Mouse (Mus musculus) gastrocnemius, postnatal 4 days (tissue): ENCODE data around the gene Ovca2. TPM values are rescaled to one million over a fixed set of nuclear protein-coding genes. Genes with fewer than 3 reads are reported as not detected.
"Not testable (repeated sequence)": the region's sequence is repeated elsewhere in the genome, so short reads cannot be mapped to it uniquely, and the experiment has no call there.

Experiments
- DNase-seq, 2 experiments: peaks; one replicate each; pipeline ENCODE4 v3.0.0; 2021 to 2022; ENCODE audit warnings: low spot score in 2 of 2, mixed read lengths in 2 of 2
- total RNA-seq, 2 experiments: library from RNA; stranded (reverse); gene quantifications; 2 replicates each; pipeline ENCODE4 v1.2.3; 2021

The Ovca2 gene
- total RNA-seq, 2 experiments from 2014 or later: 6.6 to 6.8 TPM

DNA sequence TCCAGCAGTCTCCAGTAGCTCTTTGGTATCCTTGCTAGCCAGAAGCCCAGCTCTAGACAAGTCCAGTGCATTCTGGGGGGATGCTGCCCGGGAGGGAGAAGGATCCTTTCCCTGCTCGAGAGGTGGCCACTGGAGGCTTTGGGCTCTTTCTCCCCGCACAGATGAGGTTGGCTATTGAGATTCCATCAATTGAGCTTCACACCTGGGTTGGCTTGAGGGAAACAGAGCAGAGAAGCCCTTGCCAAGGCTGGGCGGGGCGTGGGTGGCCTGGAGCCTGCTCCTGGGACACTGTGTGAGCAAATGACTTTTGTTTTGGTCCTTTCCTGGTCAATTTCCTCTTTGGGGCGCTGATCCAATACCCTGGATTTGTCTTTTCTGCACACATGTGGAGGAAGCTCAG lies 17.5 kb upstream of the Ovca2 start:
- DNase-seq: no peak

DNA sequence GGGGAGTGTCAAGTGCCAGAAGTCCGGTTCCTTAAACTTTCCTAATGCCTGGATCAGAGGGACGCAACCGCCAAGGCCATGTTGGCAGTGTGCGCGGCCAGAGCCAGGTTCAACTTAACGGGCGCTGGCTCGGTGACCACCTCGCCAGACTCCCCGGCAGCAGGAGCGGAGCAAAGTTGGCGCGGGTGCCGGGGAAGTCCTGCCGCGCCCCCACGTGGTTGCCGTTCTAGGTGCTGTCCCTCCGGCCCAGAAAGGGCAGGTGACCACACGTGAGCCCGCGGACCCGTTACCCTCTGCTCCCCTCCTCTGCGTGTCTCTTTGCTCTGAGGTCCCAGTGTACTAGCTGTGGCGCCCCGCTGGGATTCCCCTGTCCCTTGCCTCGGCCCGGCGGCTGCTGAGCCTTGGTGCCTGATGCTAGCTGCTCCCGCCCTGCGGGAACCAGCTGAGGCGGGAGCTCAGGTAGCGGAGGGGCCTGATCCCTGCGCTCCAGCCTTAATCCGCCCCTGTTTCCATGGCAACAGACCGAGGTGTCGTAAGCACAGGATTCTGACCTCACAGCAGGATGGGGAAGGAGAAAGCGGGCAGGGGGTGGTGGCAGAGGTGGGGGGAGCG lies 16.3 kb upstream of the Ovca2 start:
- no peak for DNase-seq

DNA sequence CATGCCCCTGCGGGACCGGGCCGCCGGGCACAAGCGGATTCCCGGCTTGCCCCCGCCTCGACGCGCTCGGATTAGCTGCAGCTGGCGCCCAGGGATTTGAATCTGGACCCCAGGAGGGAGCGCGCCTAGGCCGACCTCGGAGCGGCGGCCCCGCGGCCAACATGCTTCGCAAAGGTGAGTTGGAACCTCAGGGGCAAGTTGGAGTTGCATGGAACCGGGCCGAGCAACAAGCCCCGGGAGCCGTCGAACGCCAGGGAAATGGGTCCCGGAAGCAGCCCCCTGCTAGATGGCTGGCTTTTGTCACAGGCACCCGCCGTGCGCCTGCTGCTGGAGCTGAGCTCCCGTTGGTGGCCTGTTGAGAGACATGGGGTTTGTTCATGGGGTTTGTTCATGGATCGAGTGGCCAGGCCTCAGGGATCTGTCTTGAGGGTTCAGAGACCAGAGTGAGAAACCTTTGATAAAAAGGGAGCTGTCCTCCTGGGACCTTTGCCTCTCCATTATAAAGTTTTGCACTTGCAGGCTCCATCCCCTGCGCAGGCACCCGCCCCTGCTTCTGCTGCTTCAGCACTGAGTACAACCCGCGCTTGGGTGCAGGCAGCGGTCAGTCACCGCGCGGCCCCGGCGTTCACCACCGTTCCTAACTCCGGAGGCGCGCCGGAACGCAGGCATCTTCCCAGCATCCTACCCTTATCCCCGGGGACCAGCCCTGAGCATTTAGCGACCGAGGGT lies 15.7 kb upstream of the Ovca2 start:
- DNase-seq: peak in 1 of 2 experiments; percentile 33

DNA sequence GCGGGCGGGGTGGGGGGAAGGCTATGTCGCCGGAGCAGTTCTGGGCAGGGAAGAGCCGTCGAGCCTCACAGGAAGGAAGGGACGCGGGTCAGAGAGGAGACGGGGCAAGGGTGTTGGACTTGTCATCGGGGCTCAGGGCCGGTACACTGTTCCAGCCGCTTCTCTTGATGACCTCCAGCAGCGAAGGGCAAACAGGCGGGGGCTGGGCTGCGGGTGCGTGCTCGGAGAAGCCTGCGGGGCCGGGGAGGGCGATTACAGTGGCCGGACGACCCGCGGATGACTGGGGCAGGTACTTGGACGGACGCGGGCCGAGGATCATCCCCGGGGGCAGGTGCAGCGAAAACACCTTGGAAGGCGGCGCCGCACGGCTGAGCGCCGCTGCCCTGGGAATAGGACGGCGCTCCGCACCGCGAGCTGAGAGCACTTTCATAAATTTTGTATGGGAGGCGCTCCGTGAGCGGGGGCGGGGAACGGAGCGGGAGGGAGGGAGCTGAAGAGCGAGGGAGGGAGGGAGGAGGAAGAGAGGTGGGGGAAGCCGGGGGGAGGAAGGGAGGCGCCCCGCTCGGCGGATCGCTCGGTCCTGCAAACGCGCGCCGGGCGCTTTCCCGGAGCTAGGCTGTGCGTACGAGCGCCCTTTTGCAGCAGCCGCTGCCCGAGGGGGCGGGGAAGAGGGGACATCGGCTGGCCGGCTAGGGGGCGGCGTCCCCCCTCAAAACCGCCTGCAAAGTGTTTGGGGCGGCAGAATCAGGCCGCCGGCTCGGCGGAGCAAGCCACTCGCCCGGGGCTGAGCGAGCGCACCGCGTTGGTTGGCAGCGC lies 14.8 kb upstream of the Ovca2 start, which contains the start of gene Rtn4rl1:
TSS of gene Rtn4rl1 (plus strand) at position 528 of the 816 bp plus-strand sequence.
- peak; percentile 30 to 56 for DNase-seq

DNA sequence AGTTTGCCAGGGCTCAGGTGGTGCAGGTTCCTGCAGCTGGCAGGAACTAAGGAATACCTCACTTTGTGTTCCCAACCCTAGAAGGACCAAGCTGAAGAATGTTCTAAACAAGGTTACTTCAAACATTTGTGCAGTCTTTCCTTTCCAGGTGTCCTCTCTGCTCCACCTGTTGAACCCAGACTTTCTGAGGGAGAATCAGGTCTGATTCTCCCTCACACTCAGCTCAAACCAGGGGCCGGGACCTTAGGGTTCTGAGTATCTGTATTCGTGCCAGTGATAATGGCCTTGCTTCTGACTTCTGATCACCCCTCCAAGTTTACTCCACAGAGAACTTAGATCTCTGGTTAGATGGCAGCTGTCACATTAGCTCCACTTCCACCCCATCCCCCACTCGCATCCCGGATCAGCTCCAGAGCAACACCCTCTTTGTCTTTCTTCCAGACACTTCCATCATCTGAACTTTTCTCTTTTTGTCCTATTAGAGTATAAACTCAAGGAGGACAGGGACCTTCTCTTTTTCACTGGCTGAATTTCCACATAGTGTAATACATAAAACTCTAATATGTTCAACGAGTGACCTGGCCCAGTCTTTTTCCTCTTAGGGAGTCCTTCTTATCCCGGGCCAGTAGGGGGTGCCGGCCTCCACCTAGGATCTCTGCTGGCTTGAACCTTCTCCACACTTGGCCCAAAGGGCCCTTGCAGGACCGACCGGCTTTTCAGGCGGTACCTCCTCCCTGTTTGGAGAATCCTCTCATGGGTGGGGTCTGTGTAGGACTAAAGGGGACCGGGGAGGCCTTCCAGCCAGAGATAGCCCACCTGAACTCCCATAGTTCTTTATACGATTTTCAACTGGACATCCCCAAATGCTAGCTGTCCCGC lies 13.9 kb upstream of the Ovca2 start:
- peak; percentile 62 to 81 for DNase-seq

DNA sequence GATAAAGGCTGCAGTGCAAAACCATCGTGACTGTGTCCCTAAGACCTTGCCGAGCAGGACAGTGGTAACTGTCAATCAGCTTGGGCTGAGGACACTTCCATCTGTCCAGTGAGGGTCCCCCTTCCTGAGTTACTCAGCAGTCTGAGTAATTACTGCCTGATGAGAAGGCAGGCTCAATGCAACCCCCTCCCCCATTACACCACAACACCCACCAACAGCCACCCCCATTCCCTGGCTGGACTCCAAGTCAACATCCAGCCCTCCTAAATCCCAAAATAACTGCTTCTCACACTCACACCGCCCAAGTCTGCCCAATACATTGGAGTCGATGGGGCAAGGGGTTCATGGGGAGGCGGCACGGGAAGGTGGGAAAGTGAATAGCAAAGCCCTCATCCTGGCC lies 13.2 kb upstream of the Ovca2 start:
- DNase-seq: no peak

DNA sequence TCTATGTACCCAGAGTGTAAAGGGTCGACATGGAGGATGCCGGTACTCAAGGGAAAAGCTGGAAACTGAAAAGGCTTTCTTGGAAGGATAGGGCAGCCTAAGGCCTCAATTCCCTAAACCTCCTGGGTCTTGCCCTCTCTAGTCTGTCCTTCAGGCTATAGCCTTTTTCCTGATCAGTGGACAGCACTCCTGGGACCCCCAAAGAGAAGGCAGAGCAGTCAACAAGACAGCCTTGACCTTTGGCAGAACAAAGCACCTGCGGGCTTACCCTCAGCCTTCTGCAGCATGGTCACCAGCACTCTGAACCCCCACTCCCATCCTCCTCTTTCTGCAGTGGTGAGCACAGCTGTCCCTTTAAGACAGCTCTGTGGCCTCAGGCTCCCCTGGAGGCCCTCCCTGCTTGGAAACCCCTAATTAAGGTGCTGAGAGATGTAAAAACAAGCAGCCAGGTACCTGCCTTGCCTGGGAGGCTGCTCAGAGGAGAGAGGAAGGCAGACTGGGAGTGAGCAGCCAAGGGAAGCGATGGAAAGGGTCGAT lies 12.3 kb upstream of the Ovca2 start, which contains the start of gene Dph1:
TSS of gene Dph1 (minus strand) at position 337 of the 537 bp plus-strand sequence.
- no peak for DNase-seq

DNA sequence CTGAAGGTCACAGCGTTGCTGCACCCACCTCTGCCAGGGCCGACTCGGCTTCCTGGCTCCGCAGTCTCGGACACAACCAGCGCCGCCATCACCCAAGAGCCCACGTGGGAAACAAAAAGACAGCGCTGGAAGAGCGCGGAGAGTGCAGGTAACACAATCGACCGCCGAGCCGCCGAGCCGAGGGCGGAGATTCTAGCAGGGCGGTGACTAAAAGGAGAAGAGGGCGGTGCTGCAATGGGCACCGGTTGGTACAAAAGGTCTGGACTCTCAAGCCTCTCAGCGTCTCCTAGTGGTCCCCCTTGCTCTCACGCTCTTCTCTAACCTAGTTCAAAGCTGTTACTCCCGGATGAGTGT lies 11.7 kb upstream of the Ovca2 start:
- DNase-seq: peak; percentile 55 to 78

DNA sequence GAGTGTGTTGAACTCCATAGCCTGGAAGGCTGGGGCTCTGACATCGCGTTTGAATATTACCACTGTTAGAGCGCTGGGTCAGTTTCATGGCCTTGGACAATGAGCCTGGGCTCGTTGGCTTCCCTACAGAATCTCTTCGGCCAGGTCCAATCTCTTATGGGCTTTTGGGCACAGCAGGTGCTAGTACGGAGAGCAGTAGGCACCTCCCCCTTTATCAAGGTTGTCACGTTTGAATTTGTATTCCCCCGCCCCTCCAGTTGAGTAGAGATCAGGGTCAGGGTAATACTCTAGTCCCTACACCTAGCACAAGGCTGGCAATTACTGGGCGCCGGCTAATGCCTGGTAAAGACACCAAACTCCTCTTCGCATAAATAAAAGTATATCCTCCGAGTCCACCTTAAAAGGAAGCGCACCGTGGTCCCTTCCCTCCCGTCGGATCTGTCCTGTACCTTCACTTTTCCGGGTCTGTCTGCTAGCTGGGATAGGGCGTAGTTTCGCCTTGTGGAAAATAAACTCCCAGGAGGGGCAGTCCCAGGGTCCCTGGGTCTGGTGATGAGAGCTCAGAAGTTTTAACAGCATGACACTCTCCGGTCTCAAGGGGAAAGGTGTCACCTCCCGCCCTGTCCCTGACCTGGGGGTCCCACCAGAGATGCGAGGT lies 11.2 kb upstream of the Ovca2 start:
- DNase-seq: no peak

DNA sequence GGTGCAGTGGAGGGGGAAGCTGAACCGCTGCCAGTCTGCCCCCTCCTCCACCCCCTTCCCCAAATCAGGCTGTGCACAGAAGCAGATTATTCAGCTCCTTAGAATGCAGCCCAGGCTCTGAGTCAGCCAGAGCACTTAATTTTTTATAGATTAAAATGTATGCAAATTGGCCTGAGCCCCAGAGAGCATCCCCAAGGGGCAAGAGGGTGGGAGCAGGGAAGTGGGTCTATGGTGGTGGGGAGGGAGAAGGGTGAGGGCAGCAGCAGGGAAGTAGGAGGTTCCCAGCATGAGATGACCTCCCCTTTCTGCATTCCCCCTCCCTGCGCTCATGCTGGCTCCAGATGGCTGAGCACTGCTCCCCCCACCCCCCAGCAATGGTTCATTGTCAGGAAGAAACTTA lies 6.4 kb upstream of the Ovca2 start:
- DNase-seq: no peak

DNA sequence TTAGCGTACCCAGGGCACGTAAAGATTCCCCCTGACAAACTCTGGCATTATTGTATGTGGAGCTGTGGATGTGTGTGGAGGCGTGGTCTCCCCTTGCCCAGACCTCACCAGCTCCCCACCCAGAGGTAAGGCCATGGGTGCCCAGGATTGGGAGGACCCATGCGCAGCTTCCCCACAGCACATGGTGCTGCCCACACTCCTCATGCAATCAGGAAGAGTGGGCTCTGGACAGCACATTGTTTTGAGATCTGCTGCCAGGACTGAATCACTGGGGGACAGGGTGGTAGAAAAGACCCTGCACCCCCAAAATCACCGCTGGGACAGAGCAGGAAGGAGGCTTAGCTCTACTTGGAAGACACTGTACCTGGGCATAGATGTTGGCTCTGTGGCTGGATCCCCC lies 5.9 kb upstream of the Ovca2 start:
- no peak for DNase-seq

DNA sequence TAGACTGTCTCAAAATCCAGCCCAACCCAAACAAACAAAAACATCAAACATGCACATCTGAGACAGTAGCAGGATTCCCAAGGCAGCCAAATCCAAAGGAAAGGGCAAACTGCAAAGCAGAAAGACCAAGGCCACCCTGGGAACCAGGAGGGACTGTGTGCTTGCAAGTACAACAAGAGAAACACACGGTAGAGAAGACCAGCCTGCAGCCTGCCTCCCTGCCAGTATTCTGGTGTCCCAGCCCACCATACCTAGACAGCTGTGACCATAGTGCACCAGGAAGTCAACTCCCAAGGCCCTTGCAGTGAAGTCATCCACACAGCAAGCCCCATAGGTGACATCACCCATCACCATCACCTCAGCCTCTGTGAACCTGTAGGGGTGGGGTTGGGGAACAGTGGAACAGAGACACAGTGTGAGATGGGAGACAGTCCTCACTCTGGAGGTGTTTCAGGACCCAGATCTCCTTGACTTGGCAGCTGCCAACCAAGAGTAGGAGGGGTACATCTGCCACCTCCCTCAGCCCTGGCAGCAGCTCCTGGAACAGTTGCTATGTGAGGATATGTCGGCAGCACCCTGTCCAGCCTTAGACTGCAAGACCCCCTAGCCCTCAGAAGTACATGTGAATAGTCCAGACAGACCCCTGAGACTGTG lies 5.4 kb upstream of the Ovca2 start:
- no peak for DNase-seq

DNA sequence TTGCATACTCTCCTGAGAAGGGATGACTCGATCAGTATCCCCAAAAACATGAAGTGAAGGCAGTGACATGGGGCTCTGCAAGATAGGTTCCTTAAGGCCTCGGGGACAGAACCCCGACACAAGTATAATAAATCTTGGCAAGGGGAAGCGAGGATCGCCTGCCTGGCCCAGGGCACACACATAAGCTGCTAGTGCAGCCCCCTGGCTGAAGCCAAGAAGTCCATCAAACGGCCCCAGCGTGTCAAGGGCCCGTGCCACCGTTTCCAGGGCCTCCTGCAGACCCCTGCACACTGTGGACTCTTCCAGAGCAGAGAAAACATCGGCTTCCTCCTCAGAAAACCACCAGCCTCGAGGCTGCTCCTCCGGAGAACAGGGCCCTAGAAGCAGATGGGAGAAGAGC lies 624 bp downstream of the Ovca2 start:
- no peak for DNase-seq

DNA sequence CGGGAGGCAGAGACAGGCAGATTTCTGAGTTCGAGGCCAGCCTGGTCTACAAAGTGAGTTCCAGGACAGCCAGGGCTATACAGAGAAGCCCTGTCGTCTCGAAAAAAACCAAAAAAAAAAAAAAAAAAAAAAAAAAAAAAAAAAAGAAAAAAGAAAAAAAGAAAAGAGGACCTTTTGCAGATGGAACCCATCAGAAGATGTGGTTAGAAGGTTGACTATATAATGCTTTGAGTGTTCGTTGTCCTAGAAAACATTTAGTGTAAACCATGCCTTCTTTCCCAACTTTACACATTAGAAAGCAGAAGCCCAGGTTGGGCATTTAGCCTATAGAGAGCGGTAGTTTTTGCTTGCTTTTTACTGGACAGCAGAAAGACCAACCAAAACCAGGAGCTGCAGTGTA lies 4.1 kb downstream of the Ovca2 start:
- not testable (repeated sequence) for DNase-seq

DNA sequence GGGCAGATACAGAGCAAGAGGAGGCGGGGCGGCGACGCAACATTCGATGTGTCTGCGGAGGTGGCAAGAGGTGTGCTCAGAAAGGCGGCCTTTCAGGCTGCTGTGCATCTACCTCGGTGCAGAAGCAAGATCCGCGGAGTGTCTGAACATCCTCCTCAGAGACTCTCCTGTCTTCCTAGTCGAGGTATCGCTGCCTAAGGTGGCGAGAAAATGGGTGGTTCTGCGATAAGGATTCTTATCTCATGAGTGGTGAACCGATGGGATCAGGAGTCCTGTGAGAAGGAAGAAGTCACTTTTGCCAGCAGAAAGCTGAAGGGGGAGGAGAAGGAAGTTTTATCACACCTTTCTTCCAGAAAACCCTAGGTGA lies 4.9 kb downstream of the Ovca2 start:
- DNase-seq: peak in 1 of 2 experiments; percentile 9

DNA sequence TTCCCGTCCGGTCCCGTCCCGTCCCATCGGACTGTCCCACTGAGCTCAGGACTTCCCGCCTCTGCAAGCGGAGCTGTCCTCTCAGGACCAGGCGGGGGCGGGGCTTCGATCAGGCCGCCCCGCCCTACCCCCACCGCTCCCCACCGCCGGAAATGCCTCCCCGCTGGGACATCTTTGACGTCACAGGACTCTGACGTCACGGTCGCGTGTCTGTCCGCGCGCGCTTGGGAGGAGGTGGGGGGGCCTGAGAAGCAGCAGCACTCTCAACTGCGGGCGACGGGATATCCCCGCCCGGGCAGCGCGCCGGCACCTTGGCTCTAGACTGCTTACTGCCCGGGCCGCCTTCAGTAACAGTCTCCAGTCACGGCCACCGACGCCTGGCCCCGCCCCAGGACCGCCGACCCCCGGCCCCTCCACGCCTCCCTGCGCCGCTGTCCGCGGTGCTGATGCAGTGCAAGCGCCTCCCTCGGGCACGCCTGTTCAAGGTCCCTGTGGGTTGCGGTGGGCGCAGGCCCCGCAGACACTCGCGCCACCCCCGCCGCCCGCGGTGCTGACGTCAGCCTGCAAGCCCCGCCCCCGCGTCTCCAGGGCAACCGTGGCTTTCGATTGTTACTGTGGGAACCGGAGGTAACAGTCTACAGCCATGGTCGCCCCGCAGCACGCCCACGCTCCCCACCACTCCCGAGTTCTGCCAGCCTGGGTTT lies 5.4 kb downstream of the Ovca2 start:
- DNase-seq: peak; percentile 52 to 73

DNA sequence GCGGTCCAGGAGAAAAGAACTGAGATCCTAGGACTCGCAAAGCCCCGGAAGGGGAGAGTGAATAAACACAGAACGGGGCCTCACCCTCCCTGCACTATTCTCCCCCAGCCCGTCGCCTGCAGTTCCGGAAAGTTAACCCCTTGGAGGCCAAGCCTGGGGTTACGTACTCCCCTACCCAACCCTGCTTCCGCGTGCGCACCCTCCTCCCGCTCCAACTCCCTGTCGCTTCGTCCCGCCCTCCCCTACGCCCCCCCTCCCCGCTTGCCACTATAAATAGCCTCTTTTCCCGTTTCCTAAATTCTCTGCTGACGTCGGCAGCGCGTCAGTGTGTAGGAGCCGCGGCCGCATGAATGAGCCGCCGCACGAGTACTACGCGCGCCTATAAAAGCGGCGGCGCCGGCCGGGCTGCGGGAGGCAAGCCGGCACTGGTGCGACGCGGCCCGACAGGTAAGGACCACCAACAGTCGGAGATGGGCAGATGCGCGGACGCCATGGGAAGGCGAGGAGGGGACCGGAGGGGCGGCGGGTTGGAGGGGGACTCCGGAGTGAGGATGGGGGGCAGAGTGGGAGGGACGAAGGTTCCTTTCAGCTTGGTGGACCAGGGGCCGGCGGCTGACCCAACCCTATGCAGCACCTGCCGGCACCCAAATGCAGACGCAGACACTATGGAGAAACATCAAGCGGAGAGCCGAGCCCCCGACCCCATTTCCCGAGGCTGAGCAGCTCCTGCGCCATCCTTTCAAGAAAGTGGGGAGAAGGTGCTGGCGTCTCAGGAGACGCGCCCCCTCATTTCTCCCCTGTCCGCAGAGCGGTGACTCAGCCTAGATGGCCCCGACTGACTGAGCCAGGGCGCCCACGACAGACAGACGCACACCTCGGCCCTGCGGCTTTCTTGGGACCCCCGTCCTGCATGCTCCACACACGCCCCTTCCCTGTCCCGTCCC lies 6.2 kb downstream of the Ovca2 start:
- DNase-seq: peak in 1 of 2 experiments; percentile 19
